Mouse (Mus musculus) stomach, postnatal 0 days (tissue): Measurements from ENCODE around the gene Krtap12-1. TPM values are rescaled to one million over a fixed set of nuclear protein-coding genes. Genes with fewer than 3 reads are reported as not detected.
"Not testable (repeated sequence)": the region's sequence is repeated elsewhere in the genome, so short reads cannot be mapped to it uniquely, and the experiment has no call there.

Experiments
- ATAC-seq: fragments of 200-750 bp; cut with Nextera tagmentation; 2 replicates; pipeline ENCODE4 v1.8.0; 2017; ENCODE audit not compliant: low FRiP score, low TSS enrichment
- DNase-seq: peaks from one replicate; pipeline ENCODE4 v3.0.0-alpha.2; 2016; ENCODE audit warnings: low spot score
- H3K27ac ChIP-seq: fragments of 300-500 bp; sonication (generic); replicated peaks from 2 replicates; pipeline ENCODE4 v1.5.1; 2014; ENCODE audit warnings: mild to moderate bottlenecking, control low read depth
- H3K27me3 ChIP-seq: fragments of 300-500 bp; sonication (generic); 2 replicates; pipeline ENCODE4 v1.6.1; 2014; ENCODE audit warnings: low read length; ENCODE audit not compliant: control insufficient read depth, insufficient read depth
- H3K36me3 ChIP-seq: fragments of 300-500 bp; sonication (generic); 2 replicates; pipeline ENCODE4 v1.6.1; 2014; ENCODE audit warnings: low read length, mixed read lengths; ENCODE audit not compliant: control insufficient read depth, insufficient read depth
- H3K4me1 ChIP-seq: fragments of 300-500 bp; sonication (generic); replicated peaks from 2 replicates; pipeline ENCODE4 v1.6.1; 2014; ENCODE audit warnings: antibody characterized with exemption; ENCODE audit not compliant: control insufficient read depth, insufficient read depth
- H3K4me2 ChIP-seq: fragments of 300-500 bp; sonication (generic); replicated peaks from 2 replicates; pipeline ENCODE4 v1.6.1; 2014; ENCODE audit warnings: low read depth, mild to moderate bottlenecking, control low read depth, moderate library complexity
- H3K4me3 ChIP-seq: fragments of 300-500 bp; sonication (generic); 2 replicates; pipeline ENCODE4 v1.5.1; 2014; ENCODE audit warnings: low read depth, low read length, control low read depth
- H3K9ac ChIP-seq: fragments of 300-500 bp; sonication (generic); 2 replicates; pipeline ENCODE4 v1.6.1; 2014; ENCODE audit warnings: mild to moderate bottlenecking, low read length, control low read depth, mixed read lengths
- H3K9me3 ChIP-seq: fragments of 300-500 bp; sonication (generic); 2 replicates; pipeline ENCODE4 v1.6.1; 2016; ENCODE audit warnings: low read length; ENCODE audit not compliant: control insufficient read depth
- CTCF ChIP-seq: IDR thresholded peaks from 2 replicates; pipeline ENCODE4 v1.5.1; 2016; ENCODE audit warnings: antibody characterized with exemption, low read depth, mild to moderate bottlenecking, moderate library complexity
- EP300 ChIP-seq: optimal IDR thresholded peaks from 2 replicates; pipeline ENCODE3; 2016; ENCODE audit warnings: antibody characterized with exemption
- WGBS: fragments of 180-500 bp; shearing (Covaris S2); extraction: QIAGEN DNeasy Blood & Tissue Kit; methylation state at CpG from one replicate; pipeline ENCODE4 v1.1.7; 2014; 5-methylcytosine and 5-hydroxymethylcytosine counted together
- polyA plus RNA-seq: library from polyadenylated mRNA; unstranded; fragments of >200 nt; fragmentation: Nextera tagmentation; extraction: Ambion mirVana; gene quantifications from 2 replicates; pipeline ENCODE4 v1.2.1, GENCODE M21; 2015

Krtap12-1 gene
- polyA plus RNA-seq, 1 experiment from 2014 or later, result 3.2 TPM

DNA sequence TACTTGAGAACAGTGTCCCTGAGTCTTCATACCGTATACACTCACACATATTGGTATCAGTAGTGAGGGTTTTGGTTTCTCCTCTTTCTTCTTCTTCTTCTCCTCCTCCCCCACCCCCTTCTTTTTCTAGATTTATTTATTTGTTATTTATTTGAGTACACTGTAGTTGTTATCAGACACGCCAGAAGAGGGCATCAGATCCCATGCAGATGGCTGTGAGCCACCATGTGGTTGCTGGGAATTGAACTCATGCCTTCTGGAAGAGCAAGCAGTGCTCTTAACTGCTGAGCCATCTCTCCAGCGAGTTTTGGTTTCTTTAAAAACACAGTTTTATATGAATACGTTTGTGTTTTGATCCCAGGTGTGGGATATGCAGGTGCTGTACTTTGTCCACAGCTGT lies 7.9 kb downstream of the Krtap12-1 start:
- H3K9me3 ChIP-seq, result no peaks in the 10 kb centered on the region
- H3K27ac ChIP-seq, result no peak overlapping the region
- H3K9ac ChIP-seq, result no peak overlapping the region
- TF ChIP-seq CTCF (peak; percentile 47), EP300 (no peak)
- ATAC-seq (no peak), DNase-seq (no peak)
- no peaks in the 10 kb centered on the region for H3K36me3 ChIP-seq
- WGBS, result 52% methylated on average over 4 of the region's 4 CpGs
- no peak overlapping the region for H3K4me2 ChIP-seq
- no peaks in the 10 kb centered on the region for H3K27me3 ChIP-seq
- H3K4me3 ChIP-seq, result no peak overlapping the region
- H3K4me1 ChIP-seq, result no peaks in the 10 kb centered on the region

DNA sequence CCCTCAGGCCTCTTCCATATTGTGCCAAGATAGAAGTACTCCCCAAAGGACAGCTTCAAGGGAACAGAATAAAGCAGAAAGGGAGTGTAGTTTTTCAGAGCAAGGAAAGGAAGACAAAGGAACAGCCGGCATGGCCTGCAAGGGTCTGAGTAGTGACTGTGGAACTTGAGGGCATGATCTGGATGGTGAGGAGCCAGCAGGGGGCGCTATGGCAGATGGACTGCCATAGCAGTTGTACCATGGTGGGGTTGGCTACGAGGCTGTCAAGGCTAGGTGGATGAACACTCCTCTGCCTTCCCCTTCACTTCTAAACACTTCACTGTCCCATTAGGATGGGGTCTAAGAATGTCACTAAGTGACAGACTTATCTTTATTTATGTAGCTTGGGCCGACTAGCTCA lies 8.8 kb downstream of the Krtap12-1 start:
- H3K36me3 ChIP-seq, result no peaks in the 10 kb centered on the region
- H3K27me3 ChIP-seq, result no peaks in the 10 kb centered on the region
- TF ChIP-seq EP300 (no peak), CTCF (peak; percentile 56)
- no peaks in the 10 kb centered on the region for H3K9me3 ChIP-seq
- DNase-seq (no peak), ATAC-seq (no peak)
- WGBS, result 45% methylated on average over 4 of the region's 4 CpGs
- no peak overlapping the region for H3K4me2 ChIP-seq
- no peak overlapping the region for H3K4me3 ChIP-seq
- H3K9ac ChIP-seq, result no peak overlapping the region
- no peaks in the 10 kb centered on the region for H3K4me1 ChIP-seq
- no peak overlapping the region for H3K27ac ChIP-seq

DNA sequence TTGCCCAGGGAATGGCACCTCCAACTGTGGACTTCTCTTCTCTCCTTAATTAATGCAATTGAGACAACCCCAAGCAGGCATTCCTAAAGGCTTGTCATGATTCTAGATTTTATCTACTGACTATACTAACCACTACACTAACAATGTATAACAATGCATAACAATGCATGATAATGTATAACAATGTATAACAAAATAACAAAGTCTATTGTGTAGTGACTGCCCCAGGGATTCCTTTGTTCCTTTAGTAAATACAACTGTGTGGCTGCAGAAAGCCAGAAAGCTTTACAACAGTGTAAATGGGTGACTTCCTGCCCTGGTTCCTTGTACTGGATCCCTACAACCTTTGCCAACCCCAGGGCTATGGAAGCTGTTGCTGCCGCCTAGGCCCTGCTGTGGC lies 15.5 kb downstream of the Krtap12-1 start:
- TF ChIP-seq CTCF (no peak), EP300 (no peak)
- WGBS, result 93% methylated on average over 1 of the region's 1 CpGs

DNA sequence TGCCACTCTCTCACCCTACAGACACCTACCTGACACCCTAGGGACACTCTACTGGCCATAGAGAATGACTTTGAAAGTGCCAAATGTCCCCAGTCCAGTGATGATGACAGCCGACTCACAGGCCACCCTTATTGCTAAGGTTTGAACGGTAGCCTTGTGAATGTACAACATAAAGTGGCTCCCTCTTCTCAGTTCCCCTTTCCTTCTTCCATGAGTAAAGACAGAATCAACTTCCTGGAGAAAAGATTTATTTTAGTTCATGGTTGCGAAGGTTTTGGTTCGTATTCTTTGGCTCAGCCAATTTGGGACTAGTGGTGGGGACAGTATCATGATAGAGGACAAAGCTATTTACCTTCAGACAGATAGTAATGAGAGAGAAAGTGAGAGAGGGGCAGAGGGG lies 18.5 kb downstream of the Krtap12-1 start:
- Histone ChIP-seq H3K9ac (no peak overlapping the region), H3K4me1 (no peaks in the 10 kb centered on the region), H3K4me2 (no peak overlapping the region), H3K4me3 (no peak overlapping the region), H3K27me3 (no peaks in the 10 kb centered on the region), H3K9me3 (0 out of 2 replicates have a peak, but pooled peaks cover 5% of the 10 kb centered on the region), H3K27ac (no peak overlapping the region), H3K36me3 (no peaks in the 10 kb centered on the region)
- ATAC-seq (no peak), DNase-seq (no peak)
- WGBS, result 85% methylated on average over 4 of the region's 4 CpGs
- TF ChIP-seq EP300 (no peak), CTCF (no peak)

More for the DNA sequence above, 15.5 kb downstream of the Krtap12-1 start:
- ATAC-seq, result no peak
- Histone ChIP-seq H3K9ac (no peak overlapping the region), H3K9me3 (0 out of 2 replicates have a peak, but pooled peaks cover 5% of the 10 kb centered on the region), H3K4me2 (no peak overlapping the region), H3K27me3 (no peaks in the 10 kb centered on the region), H3K4me1 (no peaks in the 10 kb centered on the region), H3K27ac (no peak overlapping the region), H3K4me3 (no peak overlapping the region), H3K36me3 (no peaks in the 10 kb centered on the region)
- DNase-seq, result no peak

DNA sequence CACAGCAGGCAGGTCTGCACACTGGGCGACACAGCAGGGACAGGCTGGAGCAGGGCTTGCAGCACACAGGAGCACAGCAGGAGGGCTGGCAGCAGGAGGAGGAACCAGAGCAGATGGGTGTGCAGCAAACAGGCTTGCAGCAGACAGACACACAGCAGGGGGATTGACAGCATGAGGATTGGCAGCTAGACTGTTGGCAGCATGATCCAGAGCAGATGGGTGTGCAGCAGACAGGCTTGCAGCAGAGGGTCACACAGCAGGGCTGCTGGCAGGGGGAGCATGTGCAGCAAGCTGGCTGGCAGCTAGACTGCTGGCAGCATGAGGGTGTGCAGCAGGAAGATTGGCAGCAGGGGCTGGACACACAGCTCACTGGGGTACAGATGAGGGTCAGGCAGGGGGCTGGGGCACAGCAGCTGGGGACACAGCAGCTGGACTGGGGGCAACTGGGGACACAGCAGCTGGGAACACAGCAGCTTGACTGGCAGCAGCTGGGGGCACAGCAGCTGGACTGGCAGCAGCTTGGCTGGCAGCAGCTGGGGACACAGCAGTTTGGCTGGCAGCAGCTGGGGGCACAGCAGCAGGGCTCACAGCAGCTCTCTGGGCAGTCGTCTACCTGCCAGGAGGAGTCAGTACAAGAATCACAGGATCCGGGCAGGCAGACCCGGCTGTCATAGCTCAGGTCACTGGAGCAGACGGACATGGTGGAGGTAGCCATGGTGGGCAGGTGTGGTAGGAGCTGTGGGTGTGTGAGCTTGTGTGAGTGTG lies 21.7 kb downstream of the Krtap12-1 start, which contains the start of gene Gm18596:
Gm18596 (minus strand) TSS at position 715 of the 765 bp plus-strand sequence.
- not testable (repeated sequence) for H3K27me3 ChIP-seq, H3K4me1 ChIP-seq

DNA sequence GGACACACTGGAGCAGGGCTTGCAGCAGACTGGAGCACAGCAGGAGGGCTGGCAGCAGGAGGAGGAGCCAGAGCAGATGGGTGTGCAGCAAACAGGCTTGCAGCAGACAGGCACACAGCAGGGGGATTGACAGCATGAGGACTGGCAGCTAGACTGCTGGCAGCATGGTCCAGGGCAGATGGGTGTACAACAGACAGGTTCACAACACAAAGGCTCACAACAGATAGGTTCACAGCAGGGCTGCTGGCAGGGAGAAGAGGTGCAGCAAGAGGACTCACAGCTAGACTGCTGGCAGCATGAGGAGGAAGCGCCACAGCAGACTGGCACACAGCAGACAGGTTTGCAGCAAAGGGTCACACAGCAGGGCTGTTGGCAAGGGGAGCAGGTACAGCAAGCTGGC lies 30.3 kb downstream of the Krtap12-1 start:
- 75% methylated on average over 1 of the region's 1 CpGs for WGBS
- not testable (repeated sequence) for H3K9me3 ChIP-seq, H3K36me3 ChIP-seq, DNase-seq, H3K27ac ChIP-seq, H3K4me1 ChIP-seq, H3K4me2 ChIP-seq, H3K4me3 ChIP-seq, H3K9ac ChIP-seq, H3K27me3 ChIP-seq, ATAC-seq

More for the DNA sequence above, 21.7 kb downstream of the Krtap12-1 start, which contains the start of gene Gm18596:
- not testable (repeated sequence) for H3K9ac ChIP-seq, H3K36me3 ChIP-seq, H3K9me3 ChIP-seq, H3K27ac ChIP-seq, H3K4me3 ChIP-seq, H3K4me2 ChIP-seq, ATAC-seq, DNase-seq
- WGBS, result 72% methylated on average over 4 of the region's 5 CpGs

DNA sequence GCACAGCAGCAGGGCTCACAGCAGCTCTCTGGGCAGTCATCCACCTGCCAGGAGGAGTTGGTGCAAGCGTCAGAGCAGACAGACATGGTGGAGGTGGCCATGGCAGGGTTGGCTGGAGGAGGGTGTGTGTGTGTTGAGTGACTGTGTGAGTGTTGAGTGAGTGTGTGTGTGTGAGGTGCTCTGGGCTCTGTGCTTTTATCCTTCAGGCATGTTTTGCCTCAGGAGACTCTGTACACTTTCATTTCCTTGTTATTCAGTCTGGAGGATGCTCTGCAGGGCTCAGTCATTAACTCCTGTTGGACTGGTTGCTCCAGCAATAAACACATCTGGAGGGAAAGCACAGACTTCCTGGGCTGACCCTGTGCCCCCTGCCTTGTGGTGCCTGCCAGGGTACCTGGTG lies 30.9 kb downstream of the Krtap12-1 start, which contains the start of gene Gm9736:
Gm9736 (minus strand) TSS at position 101 of the 400 bp plus-strand sequence.
- H3K27me3 ChIP-seq, H3K27ac ChIP-seq, DNase-seq, H3K9ac ChIP-seq, H3K4me1 ChIP-seq, H3K36me3 ChIP-seq, H3K9me3 ChIP-seq, ATAC-seq, H3K4me2 ChIP-seq, H3K4me3 ChIP-seq: not testable (repeated sequence)
- no CpG with 5 or more reads among the region's 1 CpGs for WGBS
